Mouse (Mus musculus): Measurements from ENCODE around the gene Pla1a.

Pla1a gene

DNA sequence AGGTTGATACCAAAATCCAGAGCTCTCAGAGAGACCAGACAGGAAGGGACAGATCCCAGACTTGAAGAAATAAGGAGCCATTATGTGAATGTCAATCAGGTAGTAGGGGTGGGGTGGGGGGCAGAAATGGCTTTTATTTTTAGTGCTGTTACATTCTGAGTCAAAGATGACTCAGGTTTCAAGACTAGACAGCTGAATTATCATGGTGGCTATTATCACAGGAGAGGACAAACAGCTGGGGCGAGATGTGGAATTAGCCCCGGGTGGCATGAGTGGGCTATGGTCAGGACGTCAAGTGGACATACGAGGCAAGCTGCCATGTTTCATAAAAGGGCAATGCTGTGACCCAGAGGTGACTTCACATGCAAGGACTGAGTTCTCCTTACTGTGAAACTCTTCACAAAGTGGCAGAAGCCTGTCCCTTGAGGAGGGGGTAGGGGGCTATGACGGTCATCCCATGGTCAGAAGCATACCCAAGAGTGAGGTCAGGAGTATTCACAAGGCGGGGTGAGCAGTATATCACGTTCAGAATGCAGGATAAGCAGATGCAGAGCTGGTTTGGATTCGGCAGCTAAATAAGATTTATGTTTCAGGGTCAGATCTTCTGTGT is 43.6 kb downstream of the Pla1a start:
- no peak for DNase-seq (ENCODE audit: low spot score)

DNA sequence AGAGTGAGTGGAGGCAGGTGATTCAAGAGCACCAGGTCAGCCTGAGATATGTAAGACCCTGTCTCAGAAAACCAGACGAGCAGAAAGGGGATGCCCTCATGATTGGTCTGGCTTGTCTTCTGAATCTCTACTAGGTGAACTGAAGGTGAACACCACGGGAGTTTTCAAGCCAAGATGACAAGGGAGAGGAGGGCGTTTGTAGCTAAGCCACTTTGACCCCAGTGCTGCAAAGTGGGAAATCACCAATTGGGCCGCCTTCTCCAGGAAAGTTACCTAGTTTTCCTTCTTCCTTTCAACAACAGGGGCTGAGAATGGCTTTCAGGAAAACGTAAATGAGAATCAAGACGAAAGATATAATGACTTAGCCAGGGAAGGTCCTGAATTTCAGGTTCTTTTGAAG is 44.2 kb downstream of the Pla1a start:
- DNase-seq (ENCODE audit: low spot score) = no peak

DNA sequence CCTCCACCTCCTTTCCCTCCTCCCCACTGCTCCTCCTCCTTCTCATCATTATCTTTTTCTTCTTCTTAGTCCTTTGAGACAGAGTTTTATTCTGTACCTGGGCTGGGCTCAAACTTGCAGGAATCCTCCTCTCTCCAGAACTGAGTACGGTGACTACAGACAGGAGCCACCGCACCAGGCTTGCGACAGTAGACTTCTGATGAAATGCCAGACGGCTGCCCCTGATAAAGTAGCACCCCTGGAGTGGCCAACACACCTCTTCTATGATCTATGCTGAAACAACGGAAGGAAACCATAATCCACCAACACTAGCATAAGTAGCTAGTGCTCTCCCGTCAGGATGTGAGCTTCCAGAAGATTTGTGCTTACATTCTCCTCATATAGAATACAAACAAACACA is 45.6 kb downstream of the Pla1a start:
- no peak for DNase-seq (ENCODE audit: low spot score)

DNA sequence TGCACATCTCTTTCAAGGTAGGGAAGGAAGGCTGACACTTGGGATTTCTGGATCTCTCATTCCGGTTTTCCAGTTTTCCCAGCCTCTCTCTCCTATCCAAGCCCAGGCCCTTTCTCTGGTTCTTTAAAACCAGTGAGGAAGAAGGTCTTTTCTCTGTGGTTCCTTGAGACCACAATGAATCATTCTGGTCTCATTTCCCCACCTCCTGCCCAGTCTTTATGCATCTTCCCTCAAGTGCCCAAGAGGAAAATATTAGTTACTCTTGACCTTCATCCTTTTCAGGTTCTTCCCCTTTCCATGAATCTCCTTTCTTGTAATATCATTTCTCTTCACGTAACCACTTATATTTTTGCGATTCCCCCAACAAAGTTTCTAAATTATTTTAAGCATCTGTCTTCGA is 47.2 kb downstream of the Pla1a start:
- DNase-seq (ENCODE audit: low spot score) = no peak

DNA sequence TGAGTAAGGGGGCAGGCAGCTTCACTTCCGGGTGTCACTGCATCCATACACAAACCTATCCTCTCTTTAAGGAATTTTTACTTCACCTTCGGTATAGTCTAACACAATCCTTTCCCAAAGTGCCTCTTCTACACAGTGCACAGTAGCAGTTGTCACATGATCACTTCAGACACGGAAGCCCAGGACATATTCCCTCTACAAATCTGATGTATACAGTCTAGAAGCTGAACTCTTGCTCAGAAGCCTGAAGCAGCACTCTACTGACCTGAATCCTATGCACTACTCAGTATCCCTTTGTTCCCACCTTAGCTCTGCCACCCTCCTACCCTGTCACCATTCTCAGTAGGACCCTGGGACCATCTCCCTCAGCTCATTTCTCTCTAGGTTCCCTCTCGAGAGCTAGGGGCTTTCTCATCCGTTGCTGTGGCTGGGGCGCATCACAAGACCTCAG is 47.7 kb downstream of the Pla1a start:
- no peak for DNase-seq (ENCODE audit: low spot score)

DNA sequence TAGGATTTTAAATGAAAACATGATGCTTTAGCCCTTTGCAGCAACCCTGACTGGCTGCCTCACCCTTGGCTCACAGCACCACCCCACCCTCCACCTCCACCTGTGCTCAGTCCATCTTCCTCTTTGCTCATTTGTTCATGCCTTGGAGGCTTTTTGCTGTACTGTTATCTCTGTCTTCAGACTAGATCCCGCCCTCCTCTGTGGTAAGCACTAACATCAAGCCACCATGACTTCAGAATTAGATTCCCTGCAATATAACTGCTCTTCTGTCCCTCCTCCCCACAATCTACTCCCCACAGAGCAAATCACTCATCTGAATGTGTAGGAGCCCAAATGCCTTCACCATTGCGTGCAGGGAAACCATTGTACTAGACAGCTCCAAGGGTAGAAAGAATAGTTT is 49.3 kb downstream of the Pla1a start:
- no peak for DNase-seq (ENCODE audit: low spot score)

DNA sequence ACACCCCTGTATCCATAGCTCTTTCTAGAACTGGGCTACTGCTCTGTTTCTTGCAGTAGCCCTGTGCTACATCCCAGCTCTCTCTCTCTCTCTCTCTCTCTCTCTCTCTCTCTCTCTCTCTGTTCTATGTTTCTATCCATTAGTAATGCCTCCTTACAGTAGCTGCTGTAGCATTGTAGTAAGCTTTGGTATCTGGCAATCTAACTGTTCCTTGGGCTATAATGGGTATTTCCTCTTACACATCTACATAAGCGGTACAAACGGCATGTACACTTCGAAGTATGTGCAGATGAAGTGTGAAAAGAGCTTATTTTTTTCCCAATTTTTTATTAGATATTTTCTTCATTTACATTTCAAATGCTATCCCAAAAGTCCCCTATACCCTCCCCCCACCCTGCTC is 53.0 kb downstream of the Pla1a start:
- no peak for DNase-seq (ENCODE audit: low spot score)

DNA sequence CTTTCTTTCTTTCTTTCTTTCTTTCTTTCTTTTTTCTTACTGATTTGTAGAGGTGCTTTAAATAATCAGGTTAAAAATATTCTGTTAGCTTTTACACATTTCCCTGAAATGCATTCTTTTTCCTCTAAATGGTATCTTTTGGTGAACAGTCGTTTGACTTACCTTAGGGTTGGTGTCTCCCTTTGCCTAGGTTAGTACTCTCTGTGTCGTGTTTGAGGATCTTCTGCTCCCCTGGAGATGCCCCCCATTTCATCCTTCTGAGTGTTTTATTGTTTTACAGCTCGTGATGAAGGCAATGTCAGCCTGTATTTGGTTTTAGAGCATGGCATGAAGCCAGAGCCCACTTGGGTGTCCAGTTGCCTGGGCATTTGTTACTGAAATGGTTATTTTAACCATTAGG is 53.5 kb downstream of the Pla1a start:
- no peak for DNase-seq (ENCODE audit: low spot score)

DNA sequence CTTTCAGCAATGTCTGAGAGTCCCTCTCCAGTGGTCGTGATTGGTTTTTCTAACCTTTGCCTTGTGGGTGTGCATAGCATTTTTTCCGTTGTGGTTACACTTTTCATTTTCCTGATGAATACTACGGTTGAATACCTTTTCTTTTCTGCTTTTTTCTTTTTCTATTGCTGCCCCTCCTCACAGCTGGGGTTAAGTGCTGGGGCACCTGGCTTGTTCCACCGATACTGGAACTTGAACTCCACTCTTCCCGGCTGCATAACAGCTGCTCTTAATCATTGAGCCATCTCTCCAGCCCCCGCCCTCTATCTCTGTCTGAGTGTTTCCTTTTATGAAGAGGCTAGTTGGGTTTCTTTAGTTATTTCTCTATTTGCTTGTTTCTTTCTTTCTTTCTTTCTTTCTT is 53.9 kb downstream of the Pla1a start:
- no peak for DNase-seq (ENCODE audit: low spot score)

DNA sequence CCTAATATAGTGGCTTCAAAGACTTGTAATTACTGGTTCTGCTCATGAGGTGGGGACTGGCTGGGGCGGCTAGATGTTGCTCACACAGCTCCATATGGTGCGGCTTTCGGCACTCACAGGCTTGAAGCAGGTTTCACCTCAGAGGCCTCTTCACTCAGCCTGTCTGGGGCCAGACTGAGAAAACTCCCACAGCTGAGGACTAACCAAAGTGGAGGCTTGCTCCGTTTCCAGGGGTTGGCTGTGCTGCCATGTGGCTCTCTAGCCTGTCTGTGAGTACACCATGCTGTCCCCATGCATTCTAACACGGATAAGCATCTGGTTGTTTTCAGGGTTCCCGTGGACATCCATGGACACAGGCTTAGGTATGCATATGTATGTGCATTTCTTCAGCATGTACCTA is 54.4 kb downstream of the Pla1a start:
- no peak for DNase-seq (ENCODE audit: low spot score)

DNA sequence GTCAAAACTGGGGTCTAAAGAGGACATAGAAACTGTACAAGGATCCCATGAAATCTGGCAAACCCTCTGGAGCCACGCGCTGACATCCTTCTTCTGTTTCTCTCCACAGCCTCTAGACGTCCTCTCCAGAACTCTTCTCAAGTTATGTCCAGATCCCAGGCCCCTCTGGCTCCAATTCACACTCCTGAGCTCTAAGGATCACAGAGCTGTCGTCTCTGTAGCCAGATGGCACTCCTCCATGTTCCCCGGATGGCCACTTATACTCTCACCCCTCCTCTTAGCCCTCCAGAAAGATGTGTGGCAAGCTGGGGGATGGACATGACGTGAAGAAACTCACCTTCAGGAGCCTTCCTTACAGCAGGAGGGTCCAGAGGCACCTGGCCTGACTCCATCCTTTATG is 55.4 kb downstream of the Pla1a start:
- DNase-seq (ENCODE audit: low spot score) = no peak

DNA sequence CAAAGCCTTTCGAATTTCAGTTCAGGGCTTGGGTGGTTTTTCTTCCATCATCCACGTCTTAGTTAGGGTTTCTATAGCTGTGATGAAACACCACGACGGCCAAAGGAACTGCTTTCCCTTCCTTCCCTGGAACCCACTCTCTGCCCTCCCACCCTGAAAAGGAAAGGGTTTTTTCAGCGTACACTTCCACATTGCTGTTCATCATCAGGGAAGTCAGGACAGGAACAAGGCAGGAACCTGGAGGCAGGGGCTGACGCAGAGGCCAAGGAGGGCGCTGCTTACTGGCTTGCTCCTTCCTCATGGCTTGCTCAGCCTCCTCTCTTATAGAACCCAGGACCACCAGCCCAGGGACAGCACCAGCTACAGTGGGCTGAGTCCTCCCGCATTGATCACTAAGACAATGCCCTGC is 56.1 kb downstream of the Pla1a start:
- no peak for DNase-seq (ENCODE audit: low spot score)

DNA sequence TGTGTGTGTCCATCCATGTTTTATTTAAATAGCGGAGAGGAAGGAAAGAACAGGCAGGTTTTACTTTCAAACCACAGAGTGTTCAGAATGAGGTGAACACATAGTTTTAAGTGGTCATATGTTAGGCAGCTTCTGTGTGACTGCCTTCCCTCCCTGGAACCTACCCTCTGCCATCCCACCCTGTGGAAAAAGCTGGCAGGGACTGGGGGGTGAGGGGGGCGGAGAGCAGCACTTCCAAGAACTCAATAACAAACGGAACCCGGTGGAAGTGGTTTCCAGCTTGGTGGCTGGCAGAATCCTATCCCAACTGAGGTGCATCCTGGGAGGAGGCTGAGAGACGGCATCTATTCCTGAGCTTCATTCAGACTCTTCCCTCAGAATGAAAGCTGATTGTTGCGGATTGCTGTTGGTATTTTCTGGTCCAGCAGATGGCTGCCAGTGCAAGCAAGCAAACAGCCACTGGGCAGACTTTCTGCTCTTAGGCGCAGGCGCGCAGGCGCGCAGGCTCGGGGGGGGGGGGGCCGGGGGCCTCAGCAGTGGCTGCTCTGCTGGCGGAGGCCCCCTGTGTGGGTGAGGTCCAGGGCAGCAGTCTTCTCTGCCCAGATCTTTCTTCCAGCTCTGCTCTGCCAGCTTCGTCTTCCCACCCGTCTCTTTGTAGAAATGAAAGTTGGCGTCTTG is 56.6 kb downstream of the Pla1a start:
- DNase-seq (ENCODE audit: low spot score) = no peak

DNA sequence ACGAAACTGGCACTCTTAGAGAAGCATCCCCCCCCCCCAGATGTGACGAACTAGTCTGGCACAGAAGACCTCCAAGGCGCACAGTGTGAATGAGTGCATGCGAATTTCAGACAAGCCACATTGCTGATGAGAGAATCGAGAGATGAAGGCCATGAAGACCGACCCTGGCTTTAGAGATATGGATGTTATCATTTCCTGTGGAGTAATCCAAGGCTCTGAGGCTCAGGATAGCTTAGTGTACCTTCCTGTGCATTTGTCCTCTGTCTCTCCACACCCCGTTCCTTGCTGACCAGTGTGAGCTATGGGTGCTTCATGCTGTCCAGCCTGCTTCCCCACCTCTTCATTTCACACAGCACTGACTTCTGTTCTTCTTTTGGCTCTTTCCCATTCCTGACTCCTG is 57.8 kb downstream of the Pla1a start:
- DNase-seq (ENCODE audit: low spot score) = no peak

DNA sequence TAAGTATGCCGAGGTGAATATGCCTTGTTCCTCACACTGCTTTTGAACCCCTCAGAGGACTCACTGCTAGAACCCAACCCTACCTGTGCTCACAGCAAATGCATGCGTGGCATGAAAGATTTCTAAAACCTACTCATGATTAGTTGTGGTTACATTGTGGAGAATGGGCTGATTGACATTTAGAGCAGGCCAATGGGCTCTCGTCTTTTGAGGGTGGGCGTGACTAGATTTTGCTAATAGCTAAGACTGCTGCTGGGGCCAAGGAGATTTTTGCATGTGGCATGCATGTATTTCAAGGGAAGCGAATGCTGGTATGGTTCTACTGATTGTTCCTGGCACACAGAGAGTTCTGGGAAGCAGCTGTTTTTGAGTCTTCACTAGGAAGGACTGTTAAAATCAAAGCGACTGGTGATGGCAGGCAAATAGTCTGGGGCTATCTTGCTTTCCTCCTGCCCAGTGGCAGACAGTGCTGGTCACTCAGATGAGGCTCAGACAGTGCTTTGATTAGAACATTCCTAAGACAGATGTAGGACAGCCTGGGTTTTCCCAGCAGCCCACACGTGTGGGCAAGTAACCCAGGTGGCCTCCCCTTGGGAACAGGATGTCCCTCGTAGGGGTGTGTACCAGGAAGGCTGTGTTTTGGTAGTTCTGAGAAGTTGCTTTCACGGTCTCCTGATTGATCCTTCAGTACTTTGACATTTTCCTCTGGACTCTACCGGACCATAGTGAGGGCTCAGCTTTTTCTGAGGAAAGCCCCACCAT is 58.4 kb downstream of the Pla1a start:
- no peak for DNase-seq (ENCODE audit: low spot score)

DNA sequence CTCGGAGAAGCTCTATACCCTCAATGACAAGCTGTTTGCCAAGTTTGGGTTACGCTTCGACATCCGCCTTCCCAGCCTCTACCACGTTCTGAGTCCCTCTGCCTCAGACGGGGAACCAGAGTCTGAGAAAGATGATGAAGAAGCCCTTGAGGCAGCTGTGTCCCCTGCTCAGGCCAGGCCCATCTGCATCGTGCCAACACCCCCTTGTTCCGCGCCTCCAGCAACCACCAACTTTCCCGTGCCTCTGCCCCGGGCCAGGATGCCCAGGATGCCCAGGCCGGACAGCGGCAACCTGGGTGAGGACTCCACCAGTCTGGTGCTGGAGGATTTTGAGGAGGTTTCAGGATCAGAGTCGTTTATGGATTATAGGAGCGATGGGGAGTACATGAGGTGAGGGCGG is 59.0 kb downstream of the Pla1a start:
- DNase-seq (ENCODE audit: low spot score) = no peak

DNA sequence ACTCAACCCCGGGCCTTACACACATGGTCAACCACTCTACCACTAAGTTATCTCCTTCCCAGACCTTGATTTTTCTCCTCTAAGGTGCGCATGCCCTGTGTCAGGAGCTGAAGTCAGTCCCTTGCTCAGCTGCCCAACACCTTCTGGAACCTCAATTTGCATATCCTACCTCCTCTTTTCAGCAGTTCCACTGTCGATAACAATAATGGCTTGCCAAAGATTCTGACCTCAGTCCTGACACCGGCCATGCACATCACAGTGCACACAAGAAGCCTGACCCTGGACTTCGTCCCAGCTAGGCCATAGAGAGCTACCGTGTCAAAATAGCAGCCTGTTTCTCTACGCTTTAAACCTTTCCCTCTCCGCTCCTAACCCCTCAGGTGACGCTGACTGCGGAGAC is 59.5 kb downstream of the Pla1a start:
- no peak for DNase-seq (ENCODE audit: low spot score)

DNA sequence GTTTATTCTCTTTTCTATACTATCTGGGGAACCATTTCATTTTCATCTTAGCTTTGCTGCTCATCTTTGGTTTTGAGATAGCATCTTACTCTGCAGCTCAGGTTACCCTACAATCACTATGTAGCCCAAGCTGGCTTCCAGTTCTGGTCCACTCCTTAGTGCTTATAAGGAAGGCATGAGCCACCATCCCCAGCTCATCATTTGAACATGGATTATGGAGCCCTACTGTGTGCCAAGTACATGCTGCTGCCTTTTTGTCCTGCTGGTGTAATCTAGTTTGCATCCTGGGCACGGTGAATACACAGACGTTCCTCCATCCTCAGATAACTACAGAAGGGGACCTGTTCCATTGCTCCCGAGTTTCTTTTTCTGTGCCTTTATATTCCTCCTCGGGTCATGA is 60.1 kb downstream of the Pla1a start:
- no peak for DNase-seq (ENCODE audit: low spot score)

DNA sequence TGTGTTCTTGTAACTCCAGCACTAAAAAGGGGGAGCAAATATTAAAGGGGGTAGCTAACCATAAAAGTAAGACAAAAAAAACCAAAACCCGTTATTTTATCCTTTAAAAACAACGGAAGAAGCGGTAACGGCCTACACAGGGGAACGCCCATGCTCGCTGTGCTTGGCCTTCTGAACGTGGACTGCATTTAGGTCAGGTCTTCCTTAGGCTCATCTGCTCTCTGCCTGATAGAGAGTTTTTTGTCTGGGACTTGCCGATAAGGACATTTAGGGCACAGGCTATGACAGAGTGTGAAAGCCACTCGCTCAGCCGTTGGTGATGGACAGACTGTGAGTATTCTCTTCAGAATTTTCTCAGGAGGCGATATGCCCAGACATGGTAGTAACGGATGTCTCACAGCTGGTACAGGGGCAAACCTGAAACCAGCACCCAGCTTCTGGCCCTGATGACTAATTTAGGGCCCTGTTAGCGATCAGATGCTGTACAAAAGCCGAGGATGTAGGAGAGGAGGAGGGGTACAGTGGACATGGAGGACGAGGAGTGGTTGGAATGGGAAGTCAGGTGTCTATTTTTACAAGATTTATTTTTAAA is 61.1 kb downstream of the Pla1a start:
- no peak for DNase-seq (ENCODE audit: low spot score)

DNA sequence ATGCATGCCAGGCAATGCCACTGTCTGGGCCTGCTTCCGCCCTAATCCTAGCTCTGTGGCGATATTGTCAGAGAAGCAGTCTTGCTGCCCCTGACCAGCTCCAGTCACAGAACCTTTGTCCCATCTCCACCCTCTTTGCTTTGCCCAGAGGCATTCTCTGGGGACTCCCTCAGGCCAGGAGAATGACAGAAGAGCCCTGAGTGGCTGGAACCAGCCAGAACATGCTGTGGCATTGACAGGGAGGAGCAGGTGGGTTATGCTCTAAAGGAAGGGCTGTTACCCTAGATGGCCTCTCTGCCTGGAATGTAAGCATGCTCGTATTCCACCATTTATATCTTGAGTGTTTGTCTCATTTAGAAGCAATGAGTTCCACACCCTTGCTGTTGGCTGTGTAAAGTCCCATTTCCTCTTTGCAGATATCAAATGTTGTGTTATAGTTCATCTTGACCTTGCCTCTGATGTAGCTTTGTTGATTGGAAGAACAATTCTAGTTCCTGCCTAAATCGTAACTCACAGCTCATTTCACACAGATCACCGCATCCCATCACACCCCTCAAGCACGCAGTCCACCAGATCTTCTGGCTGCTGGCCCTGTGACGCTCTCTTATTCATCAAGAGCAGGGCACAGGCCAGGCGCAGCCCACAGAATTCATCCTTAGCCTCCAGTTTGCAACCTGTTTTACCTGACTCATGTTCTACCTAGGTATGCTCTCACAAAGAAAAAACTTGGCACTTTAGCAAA is 62.1 kb downstream of the Pla1a start:
- DNase-seq (ENCODE audit: low spot score) = no peak

DNA sequence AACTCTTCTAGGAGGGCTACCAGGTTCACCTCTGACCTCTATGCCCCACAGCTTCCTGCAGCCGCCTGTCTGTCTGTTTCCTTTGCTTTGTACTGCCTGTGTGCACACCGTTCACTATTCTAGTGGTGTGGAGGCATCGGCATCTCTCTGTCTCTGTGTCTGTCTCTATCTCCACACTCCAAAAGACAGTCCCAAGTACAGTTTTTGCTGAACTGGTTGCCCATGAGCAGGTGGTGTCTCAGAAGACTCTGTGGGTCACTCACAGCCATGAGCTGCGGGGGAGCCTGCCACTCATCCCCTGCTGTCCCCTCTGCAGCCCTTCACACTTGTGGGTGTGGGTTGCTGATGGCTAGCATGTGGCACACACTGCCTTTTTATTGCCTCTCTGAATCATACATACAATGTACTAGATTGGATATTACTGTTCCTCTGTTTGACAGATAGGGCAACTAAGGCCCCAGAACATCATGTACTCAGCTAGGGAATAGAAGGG is 62.9 kb downstream of the Pla1a start:
- DNase-seq (ENCODE audit: low spot score) = no peak

DNA sequence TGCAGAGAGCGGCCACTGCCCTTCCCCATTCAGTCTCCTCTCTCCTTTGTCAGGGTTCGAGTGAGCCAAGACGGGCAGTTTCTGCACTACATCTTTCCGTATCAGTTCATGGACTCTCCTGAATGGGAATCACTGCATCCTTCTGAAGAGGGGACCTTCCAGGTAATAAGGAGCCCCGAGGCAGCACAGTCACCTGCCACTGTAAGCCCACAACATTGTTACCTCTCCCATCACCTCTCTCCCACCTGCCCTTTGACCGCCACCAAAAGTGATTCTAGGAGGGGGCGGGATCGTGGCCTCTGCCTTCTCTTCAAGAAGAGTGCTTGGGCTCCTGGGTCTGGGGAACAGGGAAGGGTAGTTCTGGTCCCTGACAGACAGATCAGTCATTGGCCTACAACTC is 63.5 kb downstream of the Pla1a start:
- DNase-seq (ENCODE audit: low spot score) = no peak
